Comparison of ENCODE assay signal across 8 mouse cellular contexts in genomic region chr11:84818961-84819692, GRCm38 (mm10). TPM values are rescaled to one million over a fixed set of nuclear protein-coding genes. Genes with fewer than 3 reads are reported as not detected.
DNase-seq lines count a peak whose midpoint lies in the region; ATAC-seq and TF ChIP-seq lines count a peak whose summit lies in the region.

Gene Mrm1 (minus strand): TSS chr11:84819515.

- H3K4me3 ChIP-seq in heart, embryonic 12.5 days, result peak within 1 kb of the TSS; percentile 63
- H3K4me3 ChIP-seq in kidney, postnatal 0 days (replicated peaks; ENCODE audit: low read depth, low read length), result peak within 1 kb of the TSS; percentile 72
- peak within 1 kb of the TSS; percentile 67 for H3K4me3 ChIP-seq in liver, embryonic 11.5 days (ENCODE audit: low read depth, low read length)
- peak within 1 kb of the TSS; percentile 78 for H3K4me3 ChIP-seq in stomach, embryonic 14.5 days (ENCODE audit: low read depth, low read length)

- no peaks in the 10 kb centered on the region for H3K9me3 ChIP-seq in heart, embryonic 12.5 days (replicated peaks)
- no peaks in the 10 kb centered on the region for H3K9me3 ChIP-seq in kidney, postnatal 0 days (replicated peaks; ENCODE audit: low read length)
- H3K9me3 ChIP-seq in liver, embryonic 11.5 days (ENCODE audit: control insufficient read depth, low read length), result no peaks in the 10 kb centered on the region
- no peaks in the 10 kb centered on the region for H3K9me3 ChIP-seq in stomach, embryonic 14.5 days (ENCODE audit: control insufficient read depth, low read depth, low read length)

- H3K4me2 ChIP-seq in heart, embryonic 12.5 days, result peak within 1 kb of the TSS; percentile 90
- peak within 1 kb of the TSS; percentile 100 for H3K4me2 ChIP-seq in kidney, postnatal 0 days (ENCODE audit: low read length)
- peak within 1 kb of the TSS; percentile 88 for H3K4me2 ChIP-seq in liver, embryonic 11.5 days
- peak within 1 kb of the TSS; percentile 99 for H3K4me2 ChIP-seq in stomach, embryonic 14.5 days (replicated peaks; ENCODE audit: low read depth, low read length)

- peaks cover 23% of the 10 kb centered on the region for H3K4me1 ChIP-seq in heart, embryonic 12.5 days (replicated peaks)
- H3K4me1 ChIP-seq in kidney, postnatal 0 days (replicated peaks; ENCODE audit: insufficient read depth, low read length), result no peaks in the 10 kb centered on the region
- peaks cover 32% of the 10 kb centered on the region for H3K4me1 ChIP-seq in liver, embryonic 11.5 days (replicated peaks; ENCODE audit: control insufficient read depth, insufficient read depth, low read length)
- H3K4me1 ChIP-seq in stomach, embryonic 14.5 days (ENCODE audit: control insufficient read depth, insufficient read depth, low read length), result no peaks in the 10 kb centered on the region

- peaks cover 14% of the 10 kb centered on the region; the same call in 1 of the 2 replicates for H3K36me3 ChIP-seq in heart, embryonic 12.5 days
- no peaks in the 10 kb centered on the region for H3K36me3 ChIP-seq in kidney, postnatal 0 days (ENCODE audit: insufficient read depth, low read length)
- peaks cover 16% of the 10 kb centered on the region; the same call in 1 of the 2 replicates for H3K36me3 ChIP-seq in liver, embryonic 11.5 days (ENCODE audit: control insufficient read depth, insufficient read depth, low read length)
- no peaks in the 10 kb centered on the region for H3K36me3 ChIP-seq in stomach, embryonic 14.5 days (ENCODE audit: control insufficient read depth, insufficient read depth, low read length)

- WGBS in heart, embryonic 12.5 days, result under 1% methylated on average over 55 of the region's 55 CpGs
- WGBS in kidney, postnatal 0 days, result under 1% methylated on average over 55 of the region's 55 CpGs
- WGBS in liver, embryonic 11.5 days, result under 1% methylated on average over 55 of the region's 55 CpGs
- WGBS in stomach, embryonic 14.5 days, result under 1% methylated on average over 51 of the region's 55 CpGs

- H3K27ac ChIP-seq in heart, embryonic 12.5 days (ENCODE audit: poor library complexity, severe bottlenecking), result peak within 1 kb of the TSS; percentile 81
- H3K27ac ChIP-seq in kidney, postnatal 0 days, result peak within 1 kb of the TSS; percentile 88
- peak within 1 kb of the TSS; percentile 95 for H3K27ac ChIP-seq in liver, embryonic 11.5 days (ENCODE audit: low read depth, low read length)
- peak within 1 kb of the TSS; percentile 89 for H3K27ac ChIP-seq in stomach, embryonic 14.5 days (ENCODE audit: low read length)

- DNase-seq in CD4-positive helper T cell, adult 2 months (ENCODE audit: low read depth, low spot score), result peak; percentile 96
- DNase-seq in brain, embryonic 18.5 days (ENCODE audit: low read depth, low spot score), result peak; percentile 52
- peak; percentile 96 for DNase-seq in kidney, postnatal 0 days (ENCODE audit: low spot score)
- DNase-seq in liver, embryonic 11.5 days (ENCODE audit: low spot score), result peak; percentile 97
- DNase-seq in naive thymus-derived CD4-positive, alpha-beta T cell, adult 2 months (ENCODE audit: low read depth), result peak; percentile 97

- ATAC-seq in erythroid progenitor cell, adult 5-6 weeks (replicated peaks; ENCODE audit: low FRiP score, poor library complexity, severe bottlenecking), result peak; percentile 50
- peak; percentile 80 for ATAC-seq in heart, embryonic 12.5 days (ENCODE audit: insufficient number of reproducible peaks, low FRiP score)
- peak; percentile 88 for ATAC-seq in kidney, postnatal 0 days (replicated peaks; ENCODE audit: low FRiP score, low read depth)
- peak; percentile 74 for ATAC-seq in liver, embryonic 11.5 days (replicated peaks; ENCODE audit: low FRiP score)
- ATAC-seq in stomach, embryonic 14.5 days (ENCODE audit: insufficient number of reproducible peaks, insufficient read depth, low FRiP score, low read depth), result peak; percentile 84

- peak; percentile 88 for TF ChIP-seq CTCF in kidney, postnatal 0 days (IDR thresholded peaks at IDR 0.05; ENCODE audit: low read depth)

- peak within 1 kb of the TSS; percentile 79 for H3K9ac ChIP-seq in heart, embryonic 12.5 days
- H3K9ac ChIP-seq in kidney, postnatal 0 days (ENCODE audit: low read depth, low read length), result peak within 1 kb of the TSS; percentile 76
- peak within 1 kb of the TSS; percentile 88 for H3K9ac ChIP-seq in liver, embryonic 11.5 days (ENCODE audit: low read depth, low read length)
- H3K9ac ChIP-seq in stomach, embryonic 14.5 days (replicated peaks; ENCODE audit: low read depth, low read length), result peak within 1 kb of the TSS; percentile 73

- peaks cover 14% of the 10 kb centered on the region for H3K27me3 ChIP-seq in heart, embryonic 12.5 days (replicated peaks)
- H3K27me3 ChIP-seq in kidney, postnatal 0 days (ENCODE audit: insufficient read depth, low read length), result no peaks in the 10 kb centered on the region
- H3K27me3 ChIP-seq in liver, embryonic 11.5 days (replicated peaks; ENCODE audit: control insufficient read depth, insufficient read depth, low read length), result no peaks in the 10 kb centered on the region
- H3K27me3 ChIP-seq in stomach, embryonic 14.5 days (ENCODE audit: control insufficient read depth, insufficient read depth, low read length), result no peaks in the 10 kb centered on the region

RNA-seq across cellular contexts. Expression of gene Mrm1, which starts in this region (rescaled TPM):
- total RNA-seq in erythroid progenitor cell, adult 5-6 weeks (2015; ENCODE audit: low replicate concordance), result 65.4 and 66.0 TPM in 2 replicates
- 27.2 and 42.7 TPM in 2 replicates for total RNA-seq in erythroid progenitor cell, adult 5-6 weeks (2017; ENCODE audit: low replicate concordance)
- polyA plus RNA-seq in heart, embryonic 12.5 days (2016; fragmentation: Nextera tagmentation; extraction: Ambion mirVana), result 12.9 and 17.3 TPM in 2 replicates
- polyA plus RNA-seq in kidney, postnatal 0 days (2015; fragmentation: Nextera tagmentation; extraction: Ambion mirVana), result 10.8 and 12.8 TPM in 2 replicates
- 19.4 and 20.5 TPM in 2 replicates for polyA plus RNA-seq in liver, embryonic 11.5 days (2014; fragmentation: Nextera tagmentation; extraction: Ambion mirVana)
- polyA plus RNA-seq in stomach, embryonic 14.5 days (2014; fragmentation: Nextera tagmentation; extraction: Ambion mirVana), result 11.0 and 11.3 TPM in 2 replicates

Comparison
In these comparisons a context has a peak if more than half of its experiments do, and no peak if none do; other contexts are left out.
1. Peak in every context shown above with its lines: DNase-seq, ATAC-seq, H3K4me3 ChIP-seq and H3K27ac ChIP-seq.